Mouse (Mus musculus) brain, embryonic 18.5 days (tissue): Measurements from ENCODE around the gene Hist1h2bg.
"Not testable (repeated sequence)": the region's sequence is repeated elsewhere in the genome, so short reads cannot be mapped to it uniquely, and the experiment has no call there.

Experiments used
- DNase-seq: peaks from one replicate; pipeline ENCODE4 v3.0.0-alpha.2; 2012; ENCODE audit warnings: low read depth, low spot score

The Hist1h2bg gene

DNA sequence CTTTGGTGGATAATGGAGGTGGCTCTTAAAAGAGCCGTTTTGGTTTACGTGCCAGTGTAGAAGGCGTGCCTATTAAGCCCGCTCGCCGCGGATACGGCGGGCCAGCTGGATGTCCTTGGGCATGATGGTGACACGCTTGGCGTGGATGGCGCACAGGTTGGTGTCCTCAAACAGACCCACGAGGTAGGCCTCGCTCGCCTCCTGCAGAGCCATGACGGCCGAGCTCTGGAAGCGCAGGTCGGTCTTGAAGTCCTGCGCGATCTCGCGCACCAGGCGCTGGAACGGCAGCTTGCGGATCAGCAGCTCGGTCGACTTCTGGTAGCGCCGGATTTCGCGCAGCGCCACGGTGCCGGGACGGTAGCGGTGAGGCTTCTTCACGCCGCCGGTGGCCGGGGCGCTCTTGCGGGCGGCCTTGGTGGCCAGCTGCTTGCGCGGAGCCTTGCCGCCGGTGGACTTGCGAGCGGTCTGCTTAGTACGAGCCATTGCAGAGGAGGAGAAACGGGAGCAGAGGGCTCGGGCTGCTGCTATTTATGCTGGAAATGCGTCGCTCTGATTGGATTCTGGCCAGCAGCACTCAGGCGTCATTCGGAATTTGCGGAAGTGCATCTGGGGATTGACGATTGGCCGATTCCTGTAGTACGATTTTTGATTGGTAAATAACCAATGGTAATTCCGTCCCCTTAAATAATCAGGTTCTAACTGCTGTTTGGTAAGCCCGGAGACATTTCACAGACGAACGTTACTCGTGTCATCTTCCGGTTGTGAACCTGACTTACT is 9.1 kb upstream of the Hist1h2bg start, which contains the start of gene Hist1h3e:
TSS of gene Hist1h3e (minus strand) at position 487 of the 777 bp plus-strand sequence.
- peak; percentile 98 for DNase-seq

DNA sequence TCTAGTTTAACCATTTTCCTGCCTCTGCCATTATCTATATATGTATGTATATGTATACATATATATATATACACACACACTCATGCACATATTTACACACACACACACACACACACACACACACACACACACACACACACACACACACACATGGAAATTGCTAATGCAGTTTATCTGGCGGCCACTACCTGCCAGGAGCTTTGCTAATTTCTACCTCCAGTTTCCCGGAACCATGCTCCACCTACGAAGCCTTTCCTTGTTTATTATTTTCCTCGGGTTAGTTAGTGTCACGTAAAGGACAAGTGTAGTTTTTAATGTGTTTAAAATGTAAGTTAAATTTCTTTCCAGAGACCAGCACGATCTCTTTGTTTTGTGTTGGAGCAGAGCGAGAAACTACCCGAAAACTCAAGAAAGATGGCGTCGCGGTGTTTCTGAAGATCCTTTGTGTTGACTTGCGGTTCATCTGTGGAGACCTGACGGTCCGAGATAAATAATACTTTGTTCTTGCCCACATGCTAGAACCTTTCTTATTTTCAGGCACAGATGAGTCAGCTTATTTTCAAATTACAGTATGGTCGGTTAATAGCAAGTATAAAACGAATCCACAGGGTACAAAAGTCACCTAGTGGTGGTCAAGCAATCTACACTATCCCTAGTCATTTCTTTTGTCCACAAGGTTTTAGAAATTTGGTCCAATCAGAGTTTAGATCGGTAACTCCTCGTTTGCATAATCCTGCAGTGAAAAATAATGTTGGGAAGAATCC is 8.3 kb upstream of the Hist1h2bg start:
- peak; percentile 69 for DNase-seq

DNA sequence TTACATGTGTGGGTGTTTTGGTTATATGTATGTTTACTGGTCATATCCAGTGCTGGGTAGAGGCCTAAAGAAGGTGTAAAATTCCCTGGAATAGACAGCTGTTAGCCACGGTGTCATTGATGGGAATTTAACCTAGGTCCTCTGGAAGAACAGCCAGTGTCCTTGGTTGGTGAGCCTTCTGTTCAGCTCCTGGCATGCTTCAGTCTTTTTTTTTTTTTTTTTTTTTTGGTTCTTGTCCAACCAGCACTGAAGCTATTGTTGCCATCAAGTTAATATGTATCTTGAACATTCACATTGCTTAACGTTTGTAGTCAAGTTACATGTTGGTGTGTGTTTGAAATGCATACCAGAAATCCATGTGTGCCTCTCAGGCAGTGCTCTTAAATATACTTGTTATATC is 6.7 kb upstream of the Hist1h2bg start:
- DNase-seq: no peak

DNA sequence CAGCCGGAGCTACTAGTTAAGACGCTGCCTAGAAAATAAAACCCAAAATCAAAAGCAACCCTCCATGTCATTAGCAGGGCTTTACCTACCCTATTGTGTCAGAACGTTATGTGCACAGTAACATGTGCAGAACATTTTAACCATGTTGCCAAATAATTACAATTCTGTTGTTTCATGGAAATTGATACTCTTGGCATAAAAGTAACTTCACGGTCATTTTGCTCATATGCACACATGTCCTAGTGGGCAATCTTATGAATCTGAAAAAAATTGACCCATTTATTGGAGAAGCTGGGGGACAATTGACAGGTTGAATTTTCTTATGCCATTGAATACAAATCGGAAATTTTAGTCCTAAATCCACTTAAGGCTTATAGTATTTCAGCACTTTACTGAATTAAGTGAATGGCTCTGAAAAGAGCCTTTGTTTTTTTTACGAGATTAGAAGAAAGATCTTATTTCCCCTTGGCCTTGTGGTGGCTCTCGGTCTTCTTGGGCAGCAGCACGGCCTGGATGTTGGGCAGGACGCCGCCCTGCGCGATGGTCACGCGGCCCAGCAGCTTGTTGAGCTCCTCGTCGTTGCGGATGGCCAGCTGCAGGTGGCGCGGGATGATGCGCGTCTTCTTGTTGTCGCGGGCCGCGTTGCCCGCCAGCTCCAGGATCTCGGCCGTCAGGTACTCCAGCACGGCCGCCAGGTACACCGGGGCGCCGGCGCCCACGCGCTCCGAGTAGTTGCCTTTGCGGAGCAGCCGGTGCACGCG is 755 bp upstream of the Hist1h2bg start:
- DNase-seq: not testable (repeated sequence)

DNA sequence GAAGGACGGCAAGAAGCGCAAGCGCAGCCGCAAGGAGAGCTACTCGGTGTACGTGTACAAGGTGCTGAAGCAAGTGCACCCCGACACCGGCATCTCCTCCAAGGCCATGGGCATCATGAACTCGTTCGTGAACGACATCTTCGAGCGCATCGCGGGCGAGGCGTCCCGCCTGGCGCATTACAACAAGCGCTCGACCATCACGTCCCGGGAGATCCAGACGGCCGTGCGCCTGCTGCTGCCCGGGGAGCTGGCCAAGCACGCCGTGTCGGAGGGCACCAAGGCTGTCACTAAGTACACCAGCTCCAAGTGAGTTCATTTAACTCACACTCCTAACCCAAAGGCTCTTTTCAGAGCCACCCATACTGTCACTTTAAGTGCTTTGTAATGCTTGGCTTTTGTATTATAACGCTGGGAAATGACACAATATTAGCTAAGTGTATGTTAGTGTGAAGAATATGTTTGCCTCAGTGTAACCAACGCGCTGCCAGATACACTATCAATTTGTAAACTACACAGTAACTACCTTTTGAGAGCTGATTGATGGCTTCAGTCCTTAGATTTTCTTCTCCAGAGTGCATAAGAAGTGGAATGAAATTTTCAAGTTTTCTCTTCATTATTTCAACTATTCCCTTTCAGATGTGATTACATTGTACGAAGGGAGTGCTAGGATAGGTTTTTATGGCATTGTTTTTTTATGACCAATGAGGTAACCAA is 465 bp downstream of the Hist1h2bg start:
- DNase-seq: not testable (repeated sequence)

DNA sequence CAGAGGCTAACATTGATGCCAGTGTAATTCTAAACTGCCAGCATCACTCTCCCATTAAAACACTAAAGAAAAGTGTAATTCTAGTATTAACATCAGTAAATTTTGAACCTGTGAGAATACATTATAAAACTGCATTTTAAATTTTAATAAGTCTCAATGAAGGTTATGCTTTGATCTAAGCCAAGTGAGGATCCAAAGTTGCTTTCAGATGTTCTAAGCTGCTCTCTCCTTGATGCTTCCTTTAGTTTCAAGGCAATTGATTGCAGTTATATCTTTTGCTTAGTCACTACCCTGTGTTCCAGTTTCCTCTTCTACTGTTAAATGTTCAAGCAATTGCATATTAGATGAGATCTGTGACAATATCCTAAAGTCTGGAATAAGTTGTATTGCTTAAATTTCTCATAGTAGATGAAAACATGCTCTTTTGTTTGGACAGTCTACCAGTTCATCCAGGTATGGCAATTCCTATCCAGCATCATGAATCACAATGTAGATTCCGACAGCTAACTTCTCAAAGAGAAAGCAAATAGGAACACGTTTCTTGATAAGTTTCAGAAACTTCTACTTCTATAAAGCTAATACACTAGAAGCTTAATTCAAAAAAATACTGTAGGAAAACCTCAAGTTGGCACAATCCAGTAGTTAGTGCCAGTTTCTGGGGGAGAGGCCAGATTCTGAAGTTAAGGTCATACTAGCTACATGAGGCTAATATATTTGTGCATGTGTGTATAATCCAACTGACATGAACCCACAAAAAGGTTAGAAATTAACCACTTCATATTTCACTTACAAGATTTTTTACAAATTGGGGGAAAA is 1.2 kb downstream of the Hist1h2bg start:
- DNase-seq: no peak

DNA sequence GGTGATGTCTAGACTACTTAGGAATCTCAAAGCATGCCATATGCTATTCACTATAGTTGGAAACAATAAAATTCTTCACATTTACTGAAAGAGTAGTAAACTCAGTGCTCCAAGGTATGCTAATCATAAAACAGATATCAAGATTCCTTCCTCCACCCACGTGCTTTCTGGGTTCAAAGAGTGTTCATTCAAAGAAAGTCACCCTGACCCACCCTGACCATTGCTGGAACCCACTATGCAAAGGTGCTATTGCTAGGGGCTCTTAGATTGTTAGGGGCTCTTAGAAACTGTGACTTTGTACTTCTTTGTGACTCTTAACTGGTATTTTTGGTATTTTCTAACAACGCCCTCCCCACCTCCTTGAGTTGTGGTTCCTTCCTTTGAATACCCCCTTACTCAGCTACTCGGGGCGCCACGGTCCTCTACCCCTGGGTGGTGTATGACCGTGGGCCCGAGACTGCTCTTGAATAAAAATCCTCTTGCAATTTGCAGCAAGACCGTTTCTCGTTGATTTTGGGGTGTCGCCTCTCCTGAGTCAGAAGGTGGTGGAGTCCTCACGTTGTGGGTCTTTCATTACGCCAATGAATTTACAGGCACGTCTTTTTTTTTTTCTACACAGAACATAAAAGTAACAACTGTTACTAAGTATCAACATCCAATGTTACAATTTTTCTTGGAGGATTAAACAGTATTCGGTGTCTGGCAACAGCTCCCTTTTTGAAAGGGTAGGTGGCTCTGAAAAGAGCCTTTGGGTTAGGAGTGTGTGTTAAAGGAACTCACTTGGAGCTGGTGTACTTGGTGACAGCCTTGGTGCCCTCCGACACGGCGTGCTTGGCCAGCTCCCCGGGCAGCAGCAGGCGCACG is 2.1 kb downstream of the Hist1h2bg start:
- DNase-seq: not testable (repeated sequence)

DNA sequence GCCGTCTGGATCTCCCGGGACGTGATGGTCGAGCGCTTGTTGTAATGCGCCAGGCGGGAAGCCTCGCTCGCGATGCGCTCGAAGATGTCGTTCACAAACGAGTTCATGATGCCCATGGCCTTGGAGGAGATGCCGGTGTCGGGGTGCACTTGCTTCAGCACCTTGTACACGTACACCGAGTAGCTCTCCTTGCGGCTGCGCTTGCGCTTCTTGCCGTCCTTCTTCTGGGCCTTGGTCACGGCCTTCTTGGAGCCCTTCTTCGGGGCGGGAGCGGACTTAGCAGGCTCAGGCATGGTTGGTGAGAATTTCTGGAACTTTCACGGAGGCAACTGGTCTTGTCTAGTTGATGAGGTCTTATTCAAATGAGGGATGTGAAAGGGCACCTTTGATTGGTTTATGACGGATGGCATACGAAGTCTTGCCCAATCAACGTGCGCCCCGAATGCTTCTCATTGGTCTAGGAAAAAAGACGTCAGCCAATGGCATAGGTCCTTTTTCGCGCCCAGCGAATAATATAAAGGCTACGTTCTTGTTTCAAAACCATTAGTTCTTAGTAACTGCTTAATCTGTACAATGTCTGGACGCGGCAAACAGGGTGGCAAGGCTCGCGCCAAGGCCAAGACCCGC is 2.8 kb downstream of the Hist1h2bg start, which contains the start of the genes Hist1h2bf and Hist1h2ad:
TSS of gene Hist1h2bf (minus strand) at position 299 of the 627 bp plus-strand sequence.
TSS of gene Hist1h2ad (plus strand) at position 484 of the 627 bp plus-strand sequence.
- peak; percentile 98 for DNase-seq

DNA sequence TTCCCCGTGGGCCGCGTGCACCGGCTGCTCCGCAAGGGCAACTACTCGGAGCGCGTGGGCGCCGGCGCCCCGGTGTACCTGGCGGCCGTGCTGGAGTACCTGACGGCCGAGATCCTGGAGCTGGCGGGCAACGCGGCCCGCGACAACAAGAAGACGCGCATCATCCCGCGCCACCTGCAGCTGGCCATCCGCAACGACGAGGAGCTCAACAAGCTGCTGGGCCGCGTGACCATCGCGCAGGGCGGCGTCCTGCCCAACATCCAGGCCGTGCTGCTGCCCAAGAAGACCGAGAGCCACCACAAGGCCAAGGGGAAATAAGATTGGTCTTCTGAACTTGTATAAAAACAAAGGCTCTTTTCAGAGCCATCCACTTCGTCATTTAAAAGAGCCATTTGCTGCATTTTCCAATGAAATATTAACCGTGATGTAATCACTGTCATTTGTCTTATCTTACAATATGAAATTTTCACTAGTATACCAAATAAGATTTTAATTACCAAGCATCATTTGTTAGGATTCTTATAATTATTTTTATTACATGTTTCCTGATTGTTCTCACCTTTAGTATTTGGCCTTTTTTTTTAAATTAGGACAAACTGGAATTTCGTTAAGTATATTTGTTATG is 3.5 kb downstream of the Hist1h2bg start:
- DNase-seq: not testable (repeated sequence)

DNA sequence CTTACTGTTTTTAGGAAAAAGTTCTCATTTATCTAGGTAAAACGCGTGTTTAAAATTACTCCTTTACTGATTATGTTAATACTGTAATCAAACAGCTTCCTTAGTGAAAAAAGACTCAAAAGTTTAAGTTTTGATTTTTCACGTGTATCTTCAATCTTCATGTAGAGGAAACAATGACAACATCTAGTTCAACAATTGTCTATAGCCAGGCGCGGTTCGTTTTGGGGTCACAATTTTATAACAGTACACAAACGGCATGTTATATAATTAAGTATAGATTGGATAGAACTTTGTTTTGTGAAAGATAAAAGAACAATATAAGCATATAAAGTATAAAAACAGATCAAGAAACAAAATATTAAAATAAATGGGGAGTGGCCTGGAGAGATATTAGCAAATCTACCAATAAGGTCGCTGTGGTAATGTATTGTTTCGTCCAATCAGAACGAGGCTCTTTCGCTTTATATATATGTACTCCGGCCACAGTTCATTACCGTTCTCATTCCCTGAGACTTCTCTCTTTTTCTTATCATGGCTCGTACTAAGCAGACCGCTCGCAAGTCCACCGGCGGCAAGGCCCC is 4.2 kb downstream of the Hist1h2bg start, which contains the start of gene Hist1h3d:
TSS of gene Hist1h3d (plus strand) at position 493 of the 581 bp plus-strand sequence.
- peak; percentile 77 for DNase-seq

DNA sequence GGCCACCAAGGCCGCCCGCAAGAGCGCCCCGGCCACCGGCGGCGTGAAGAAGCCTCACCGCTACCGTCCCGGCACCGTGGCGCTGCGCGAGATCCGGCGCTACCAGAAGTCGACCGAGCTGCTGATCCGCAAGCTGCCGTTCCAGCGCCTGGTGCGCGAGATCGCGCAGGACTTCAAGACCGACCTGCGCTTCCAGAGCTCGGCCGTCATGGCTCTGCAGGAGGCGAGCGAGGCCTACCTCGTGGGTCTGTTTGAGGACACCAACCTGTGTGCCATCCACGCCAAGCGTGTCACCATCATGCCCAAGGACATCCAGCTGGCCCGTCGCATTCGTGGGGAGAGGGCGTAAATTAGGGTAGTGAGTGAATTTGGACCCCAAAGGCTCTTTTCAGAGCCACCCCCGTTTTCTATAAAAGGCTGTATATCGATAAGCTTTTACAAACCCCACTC is 4.7 kb downstream of the Hist1h2bg start:
- not testable (repeated sequence) for DNase-seq

DNA sequence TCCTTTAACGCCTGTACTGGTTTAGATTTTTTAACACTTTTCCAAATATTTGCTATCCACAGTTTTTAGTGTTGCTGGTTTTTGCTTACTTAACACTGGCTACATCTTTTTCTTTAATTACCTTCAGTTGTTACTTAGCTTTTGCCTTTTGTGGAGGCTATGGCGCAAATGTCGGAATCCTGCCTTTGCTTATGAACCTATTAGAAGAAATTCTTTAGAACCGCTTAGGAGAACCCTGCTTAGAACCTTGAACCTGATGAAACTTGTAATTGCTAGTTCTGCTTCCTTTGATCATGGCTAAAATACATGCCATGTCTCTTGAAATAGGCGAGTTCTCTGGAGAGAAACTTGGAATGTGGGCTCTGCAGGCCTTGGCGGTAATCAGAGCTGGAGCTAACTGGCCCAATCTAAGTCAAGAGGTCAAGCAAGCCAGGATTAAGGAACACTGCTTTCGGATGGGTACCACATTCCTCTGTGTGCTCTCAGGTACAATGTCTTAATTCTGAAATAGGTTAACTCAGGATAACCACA is 5.2 kb downstream of the Hist1h2bg start:
- no peak for DNase-seq

DNA sequence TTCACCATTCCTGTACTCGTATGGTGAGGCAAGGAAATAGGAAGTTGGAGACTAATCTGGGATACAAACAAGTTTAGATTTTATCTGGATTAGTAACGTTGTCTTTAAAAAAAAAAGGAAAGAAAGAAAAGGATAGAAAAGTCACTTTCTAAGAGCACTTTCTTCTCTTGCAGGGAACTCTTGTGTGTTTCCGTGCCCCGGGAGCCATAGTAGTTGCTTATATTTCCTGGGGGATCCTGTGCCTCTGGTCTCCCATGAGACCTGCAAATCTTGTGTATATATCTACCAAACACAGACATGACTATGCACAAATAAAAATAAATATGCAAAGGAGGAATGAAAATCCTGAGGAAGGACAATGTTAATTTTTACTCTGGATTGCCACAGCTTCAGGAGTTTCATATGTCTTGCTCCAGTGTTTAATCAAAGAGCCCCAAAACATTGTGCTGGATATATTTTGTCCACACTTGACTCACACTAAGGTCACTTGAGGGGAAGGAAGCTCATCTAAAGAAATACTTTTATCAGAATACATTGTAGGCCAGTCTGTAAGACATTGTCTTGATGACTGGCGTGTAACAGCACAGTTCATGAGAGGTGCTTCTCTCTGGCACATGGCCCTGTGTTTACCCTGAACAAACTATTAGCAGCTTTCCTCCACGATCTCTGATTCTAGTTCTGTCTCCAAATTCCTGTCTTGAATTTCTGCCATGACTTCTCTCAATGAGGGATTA is 5.9 kb downstream of the Hist1h2bg start:
- no peak for DNase-seq

DNA sequence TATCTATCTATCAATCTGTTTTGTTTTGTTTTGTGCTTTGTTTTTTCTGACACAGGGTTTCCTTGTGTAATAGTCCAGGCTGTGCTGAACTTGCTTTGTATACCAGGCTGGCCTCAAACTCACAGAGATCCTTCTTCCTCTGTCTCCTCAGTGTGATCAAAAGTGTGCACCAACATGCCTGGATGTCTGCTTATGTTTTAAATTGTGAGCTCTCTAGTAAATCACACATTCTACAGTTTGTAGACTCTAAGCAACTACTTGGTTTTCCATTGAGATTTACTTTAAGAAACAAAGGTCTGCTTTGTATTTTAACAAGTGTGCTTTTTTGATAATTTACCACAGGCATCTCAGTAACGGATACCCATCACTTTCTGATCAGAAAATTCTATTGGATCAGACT is 6.6 kb downstream of the Hist1h2bg start:
- no peak for DNase-seq

DNA sequence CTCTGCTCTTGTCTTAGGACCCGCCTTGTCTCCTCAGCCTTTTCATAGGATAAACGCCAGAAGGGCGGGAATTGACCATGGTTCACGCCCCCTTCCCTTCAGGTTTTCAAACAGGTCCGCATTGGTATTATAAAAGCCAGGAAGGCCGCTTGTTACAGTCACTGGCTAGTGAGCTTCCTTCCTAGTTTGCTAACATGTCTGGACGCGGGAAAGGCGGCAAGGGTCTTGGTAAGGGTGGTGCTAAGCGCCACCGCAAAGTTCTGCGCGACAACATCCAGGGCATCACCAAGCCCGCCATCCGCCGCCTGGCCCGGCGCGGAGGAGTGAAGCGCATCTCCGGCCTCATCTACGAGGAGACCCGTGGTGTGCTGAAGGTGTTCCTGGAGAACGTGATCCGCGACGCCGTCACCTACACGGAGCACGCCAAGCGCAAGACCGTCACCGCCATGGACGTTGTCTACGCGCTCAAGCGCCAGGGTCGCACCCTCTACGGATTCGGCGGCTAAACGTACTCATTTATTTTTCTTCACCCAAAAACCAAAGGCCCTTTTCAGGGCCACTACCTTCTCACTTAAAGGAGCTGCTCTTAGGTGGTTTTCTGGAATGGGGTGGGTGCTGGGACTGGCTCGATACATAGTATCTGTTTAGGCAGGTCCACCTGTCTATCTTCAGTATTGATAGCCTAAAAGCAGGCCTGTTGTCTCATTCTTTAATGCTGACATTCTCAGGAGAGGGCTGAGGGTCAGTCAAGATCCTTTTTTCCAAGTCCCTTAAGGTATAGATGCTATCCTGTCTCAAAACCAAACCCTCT is 10.4 kb downstream of the Hist1h2bg start, which contains the start of gene Hist1h4d:
TSS of gene Hist1h4d (plus strand) at position 191 of the 811 bp plus-strand sequence.
- peak; percentile 96 for DNase-seq
